Mouse (Mus musculus) ZHBTc4 (cell line): ENCODE data around the gene Prop1.

ENCODE experiments used
- DNase-seq: peaks from one replicate; pipeline ENCODE4 v3.0.0-alpha.2; 2011; ENCODE audit warnings: low read depth, low spot score

The Prop1 gene

DNA sequence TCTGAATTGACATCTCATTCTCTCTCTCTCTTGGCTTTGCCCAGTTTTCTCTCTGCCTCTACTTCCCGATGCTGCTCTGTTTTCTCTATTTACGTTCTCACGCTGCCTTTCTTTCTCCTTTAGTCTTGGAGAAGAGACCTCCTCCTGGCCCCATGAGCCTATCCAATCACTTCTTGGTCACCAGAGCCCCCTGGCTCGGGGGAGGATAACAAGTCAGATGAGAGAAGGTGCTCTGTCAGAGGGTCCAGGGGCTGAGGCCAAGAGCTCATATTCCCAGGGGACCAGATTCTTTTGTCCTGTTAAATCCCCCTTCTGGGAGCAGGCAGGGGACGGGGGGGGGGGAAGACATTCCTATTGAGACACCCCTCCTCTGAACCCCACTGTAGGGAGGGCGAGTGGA lies at the start of gene Prop1:
Gene Prop1, minus strand, starts transcription at position 101 of the 400 bp plus-strand sequence.
- DNase-seq, result no peak

DNA sequence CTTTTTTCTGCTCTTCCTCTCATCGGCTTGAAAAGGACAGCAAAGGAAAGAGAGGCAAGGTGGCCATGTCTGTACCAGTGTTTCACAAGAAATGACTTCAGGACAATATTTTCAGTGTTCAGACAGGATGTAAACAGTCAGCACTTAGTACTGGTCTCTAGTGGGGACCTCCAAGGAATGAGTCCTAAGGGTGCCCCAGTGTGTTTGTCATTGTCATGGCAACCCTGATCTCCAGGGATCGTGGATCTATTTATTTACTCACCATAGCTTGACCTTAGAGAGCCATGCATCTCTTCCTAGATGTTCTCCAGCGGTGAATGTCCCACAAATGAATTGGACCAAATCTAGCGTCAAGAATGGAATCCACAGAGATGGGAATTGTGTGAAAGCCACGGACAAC lies 49.7 kb upstream of the Prop1 start, which contains the start of gene Olfr51:
Gene Olfr51, plus strand, starts transcription at position 301 of the 400 bp plus-strand sequence.
- no peak for DNase-seq

DNA sequence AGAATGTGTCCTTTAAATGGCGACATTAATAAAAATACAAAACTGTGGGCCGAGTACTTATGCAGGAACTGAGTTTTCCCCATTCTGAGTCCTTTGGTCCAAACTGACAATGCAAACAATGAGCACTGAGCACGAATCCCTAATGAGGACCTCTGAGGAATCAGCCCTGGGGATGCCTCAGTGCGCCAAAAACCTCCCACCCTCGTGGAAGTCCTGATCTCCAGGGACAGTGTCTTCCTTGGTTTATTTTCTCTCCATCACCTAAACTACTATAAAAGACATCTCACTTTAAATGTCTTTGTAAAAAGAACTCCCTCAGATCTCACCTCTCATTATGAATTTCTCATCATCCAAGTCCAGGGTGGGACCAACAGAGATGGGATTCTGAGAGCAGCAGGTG lies 28.1 kb upstream of the Prop1 start, which contains the start of gene Olfr1377:
Gene Olfr1377, plus strand, starts transcription at position 301 of the 400 bp plus-strand sequence.
- no peak for DNase-seq

DNA sequence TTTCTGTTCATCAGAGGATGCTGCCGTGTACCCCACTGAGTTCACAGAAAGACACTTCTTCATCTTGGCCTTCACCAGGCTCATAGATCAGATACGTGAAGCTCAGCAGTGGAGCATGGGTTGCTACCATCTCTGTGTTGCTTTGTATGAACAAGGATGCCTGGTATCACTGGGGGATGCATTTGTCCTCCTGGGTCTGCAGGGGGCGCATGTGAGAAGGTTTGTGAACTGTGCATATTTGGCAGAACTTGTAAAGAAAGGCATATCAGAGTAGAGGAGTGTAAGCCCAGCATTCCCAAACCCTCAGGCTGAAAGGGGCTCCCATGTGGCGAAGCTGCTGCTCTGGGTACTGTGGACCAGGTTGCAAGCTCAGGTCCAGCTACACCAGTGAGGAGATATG lies 23.7 kb upstream of the Prop1 start:
- peak; percentile 42 for DNase-seq

DNA sequence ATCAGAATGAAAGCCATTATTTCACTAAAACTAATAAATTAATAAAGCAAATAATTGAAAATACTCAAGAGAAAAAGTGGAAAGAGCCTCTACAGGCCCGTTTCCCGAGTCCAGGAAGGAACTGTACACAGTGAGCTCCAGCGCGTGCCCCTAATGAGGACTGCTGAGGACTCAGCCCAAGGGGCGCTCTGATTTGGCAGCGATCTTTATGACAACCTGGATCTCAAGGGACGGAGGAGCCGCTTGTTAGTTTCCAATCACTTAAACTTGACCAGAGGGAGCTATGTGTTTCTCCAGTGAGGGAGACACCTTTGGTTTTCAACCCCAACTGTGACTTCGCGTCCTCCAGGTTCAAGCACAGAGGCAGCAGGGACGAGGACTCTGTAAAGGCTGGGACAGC lies 12.7 kb upstream of the Prop1 start, which contains the start of gene Olfr1378:
Gene Olfr1378, plus strand, starts transcription at position 301 of the 400 bp plus-strand sequence.
- DNase-seq, result no peak

DNA sequence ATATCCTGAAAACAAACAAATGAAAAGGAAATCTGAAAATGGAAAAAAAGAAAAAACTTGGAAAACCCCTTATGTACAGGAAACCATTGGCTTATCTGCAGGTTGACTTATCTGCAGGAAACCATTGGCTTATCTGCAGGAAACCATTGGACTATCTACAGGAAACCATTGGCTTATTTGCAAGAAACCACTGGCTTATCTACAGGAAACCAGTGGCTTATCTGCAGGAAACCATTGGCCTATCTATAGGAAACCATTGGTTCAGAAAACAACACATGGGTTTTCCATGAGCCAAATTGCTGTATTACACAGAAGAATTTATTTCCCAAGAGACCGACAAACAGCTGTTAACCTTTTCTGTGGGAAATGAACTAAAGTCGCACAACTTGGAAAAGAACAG lies 11.3 kb upstream of the Prop1 start:
- no peak for DNase-seq

DNA sequence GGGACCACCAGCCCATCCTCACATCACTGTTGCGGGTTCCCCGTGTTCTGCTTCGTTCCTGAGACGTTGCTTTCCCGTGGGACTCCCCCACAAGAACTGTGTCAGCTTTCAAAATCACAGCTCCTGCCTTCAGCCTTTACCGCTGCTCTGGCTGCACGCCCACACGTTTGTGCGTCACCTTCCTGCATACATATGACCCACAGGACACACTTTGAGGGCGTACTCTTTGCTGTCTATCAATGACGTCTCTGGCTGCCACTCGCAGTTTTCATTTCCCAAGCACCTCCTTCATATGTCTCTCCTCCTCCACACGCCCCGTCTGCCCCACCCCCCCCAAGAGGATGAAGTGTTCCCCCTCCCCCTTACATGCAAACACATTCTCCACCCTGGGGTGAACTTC lies 1.3 kb downstream of the Prop1 start:
- DNase-seq, result peak; percentile 40

DNA sequence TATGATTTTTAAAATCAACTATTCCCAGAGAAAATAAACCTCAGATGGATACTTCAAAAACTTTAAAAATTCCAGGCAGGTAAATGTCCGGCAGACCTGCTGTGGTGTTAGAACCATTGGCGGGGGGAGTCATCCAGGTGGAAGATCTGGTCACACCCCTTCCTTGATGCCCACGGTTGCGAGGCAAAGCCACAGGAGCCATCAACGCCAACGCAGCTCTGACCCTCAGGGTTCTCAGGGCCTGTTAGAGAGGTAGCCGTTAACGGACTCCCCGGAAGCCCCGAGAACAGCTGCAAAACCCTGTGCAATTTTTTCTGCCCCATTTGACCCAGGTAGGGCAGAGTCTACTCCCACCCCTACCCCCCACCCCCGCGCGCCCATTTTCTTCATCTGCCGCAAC lies 10.1 kb downstream of the Prop1 start, which contains the start of gene 4933414I15Rik:
Gene 4933414I15Rik, minus strand, starts transcription at position 260 of the 400 bp plus-strand sequence.
- DNase-seq, result no peak

DNA sequence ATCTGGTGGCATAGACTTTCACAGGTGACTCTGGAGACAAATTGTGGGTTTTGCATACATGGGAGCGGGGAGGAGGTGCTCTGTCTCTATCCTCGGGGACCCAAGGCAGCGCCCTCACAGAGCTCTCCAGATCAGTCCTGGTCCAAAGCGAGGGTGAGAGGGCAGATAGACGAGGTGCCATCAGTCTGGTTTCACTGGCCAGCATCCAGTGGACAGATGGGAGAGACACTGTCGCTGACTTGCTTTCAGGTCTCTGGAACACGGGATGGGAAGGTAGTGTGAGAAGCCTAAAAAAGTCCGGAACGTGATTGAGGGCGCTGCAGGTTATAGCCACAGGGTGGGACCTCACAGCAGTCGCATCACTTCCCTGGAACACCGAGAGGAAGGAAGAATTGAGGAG lies 11.2 kb downstream of the Prop1 start:
- no peak for DNase-seq

DNA sequence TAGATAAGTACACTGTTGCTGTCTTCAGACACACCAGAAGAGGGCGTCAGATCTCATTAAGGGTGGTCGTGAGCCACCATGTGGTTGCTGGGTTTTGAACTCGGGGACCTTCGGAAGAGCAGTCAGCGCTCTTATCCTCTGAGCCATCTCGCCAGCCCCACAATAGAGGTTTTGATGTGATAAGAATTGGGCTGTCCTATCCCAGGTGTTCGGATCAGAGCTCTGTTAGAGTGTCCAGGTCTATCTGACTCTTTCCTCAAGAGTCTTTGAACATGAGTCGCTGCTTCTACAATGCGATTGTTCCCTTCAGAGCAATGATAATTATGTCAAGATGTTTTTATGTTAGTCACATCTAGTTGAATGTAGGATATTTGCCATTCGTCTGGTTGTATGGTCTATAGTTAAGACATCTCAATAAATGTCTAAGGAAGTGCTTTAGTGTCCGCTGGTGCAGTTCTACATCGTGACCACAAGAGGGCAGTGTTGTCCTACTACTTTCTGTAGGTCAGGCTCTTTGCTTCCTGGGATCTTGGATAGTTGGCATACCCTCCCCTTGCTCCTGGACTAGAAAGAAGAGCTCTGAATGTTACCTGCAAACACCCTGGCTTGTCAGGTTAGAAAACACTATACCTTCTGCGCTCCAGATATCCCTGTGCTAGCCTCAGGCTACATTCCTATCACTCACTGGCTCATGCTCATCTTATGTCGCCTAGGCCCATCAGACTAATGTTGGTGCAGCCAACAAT lies 13.8 kb downstream of the Prop1 start:
- DNase-seq, result peak; percentile 76

DNA sequence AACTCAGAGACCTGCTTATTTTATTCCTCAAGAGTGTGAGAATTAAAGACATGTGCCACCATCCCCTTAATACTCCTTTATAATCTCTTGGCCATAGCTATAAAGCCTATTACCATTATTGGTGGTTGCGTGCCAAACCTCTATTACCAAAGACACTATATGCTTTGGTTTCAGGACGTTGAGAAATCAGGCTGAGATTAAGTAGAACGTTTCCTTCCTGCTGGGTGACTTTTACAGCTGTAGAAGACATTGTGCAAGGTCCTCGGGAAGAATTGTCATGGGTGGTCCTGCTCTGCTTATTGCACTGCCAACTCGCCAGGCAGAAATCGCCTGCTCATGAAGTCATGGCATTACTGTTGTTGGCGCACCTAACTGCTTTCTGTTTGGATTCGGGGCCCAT lies 15.1 kb downstream of the Prop1 start:
- no peak for DNase-seq

DNA sequence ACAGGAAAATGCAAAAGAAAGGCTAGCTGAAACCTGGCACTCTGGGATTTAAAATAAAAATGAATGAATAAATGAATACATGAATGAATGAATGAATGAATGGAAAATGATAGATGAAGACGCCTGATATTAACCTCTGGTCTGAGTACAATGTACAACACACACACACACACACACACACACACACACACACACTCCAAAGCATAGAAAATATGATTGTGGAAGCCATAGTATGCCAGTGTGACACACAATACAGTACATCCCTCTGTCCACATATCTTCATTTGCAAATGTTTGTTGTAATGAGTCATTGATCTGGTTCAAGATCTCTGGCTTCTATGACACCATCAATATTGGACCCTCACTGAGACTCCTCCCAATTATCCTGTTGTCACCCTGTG lies 21.5 kb downstream of the Prop1 start:
- no peak for DNase-seq

DNA sequence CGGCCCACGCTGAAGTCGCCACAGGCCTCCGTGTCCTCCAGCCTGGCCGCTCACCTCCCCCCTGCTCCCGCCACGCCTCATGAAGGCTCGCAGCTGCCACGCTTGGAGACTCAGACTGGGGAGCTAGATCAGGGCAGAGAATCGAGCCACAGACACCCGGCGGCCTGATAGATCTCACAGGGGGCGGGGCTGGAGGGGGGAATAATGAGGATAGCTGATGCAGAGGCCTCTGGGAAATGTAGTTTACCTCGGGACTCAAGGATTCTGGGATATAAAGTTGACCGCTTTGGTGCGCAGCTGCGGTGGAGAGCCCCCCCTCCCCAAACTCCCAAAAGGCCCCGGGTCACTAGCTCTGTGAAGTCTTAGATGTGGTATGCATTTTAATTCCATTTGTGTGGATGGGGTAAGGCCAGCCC lies 22.1 kb downstream of the Prop1 start, which contains the start of gene Zfp354b:
Gene Zfp354b, minus strand, starts transcription at position 183 of the 416 bp plus-strand sequence.
- peak; percentile 92 for DNase-seq

DNA sequence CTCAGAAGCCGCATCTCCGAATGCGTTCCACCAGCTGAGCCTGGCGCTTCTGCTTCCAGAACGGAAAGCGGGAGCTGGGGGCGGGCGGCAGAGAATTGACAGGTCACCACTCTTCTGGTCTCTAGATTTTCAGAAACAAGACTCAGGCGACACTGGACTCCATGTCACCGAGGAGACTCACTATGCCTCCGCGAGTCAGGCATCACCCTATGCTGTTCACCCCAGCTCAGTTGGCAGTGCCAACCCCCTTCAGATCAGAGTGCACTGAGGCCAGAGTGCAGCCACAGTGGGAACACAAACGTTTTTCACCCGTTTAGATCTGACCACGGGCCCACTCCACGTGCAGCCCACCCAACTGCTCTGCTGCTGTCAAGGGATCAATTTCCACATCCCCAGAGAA lies 22.5 kb downstream of the Prop1 start:
- DNase-seq, result no peak

DNA sequence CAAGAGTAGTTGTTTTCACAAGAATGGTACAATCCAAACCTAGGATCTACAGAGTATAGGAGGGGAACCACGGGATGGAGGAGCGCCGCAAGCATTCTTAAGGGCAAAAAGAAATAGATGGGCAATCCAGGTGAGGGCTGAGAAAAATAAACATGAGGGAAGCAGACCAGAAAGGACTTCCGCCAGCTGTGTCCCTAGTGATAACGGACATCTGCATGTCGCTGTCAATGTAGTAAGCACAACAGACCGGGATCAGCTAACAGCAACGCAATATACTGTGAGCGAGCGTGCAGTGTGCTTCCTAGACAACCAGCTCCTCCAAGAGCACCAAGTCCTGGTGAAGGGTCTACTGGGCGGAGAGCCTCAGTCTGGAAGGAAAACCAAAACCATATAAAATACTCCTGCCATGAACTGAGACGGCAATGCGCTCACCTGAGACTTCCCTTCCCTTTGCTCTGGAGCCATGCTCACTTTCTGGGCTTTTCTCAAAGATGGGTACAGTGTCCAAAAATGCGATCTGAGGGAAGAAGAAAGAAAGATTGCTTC lies 23.0 kb downstream of the Prop1 start:
- no peak for DNase-seq

DNA sequence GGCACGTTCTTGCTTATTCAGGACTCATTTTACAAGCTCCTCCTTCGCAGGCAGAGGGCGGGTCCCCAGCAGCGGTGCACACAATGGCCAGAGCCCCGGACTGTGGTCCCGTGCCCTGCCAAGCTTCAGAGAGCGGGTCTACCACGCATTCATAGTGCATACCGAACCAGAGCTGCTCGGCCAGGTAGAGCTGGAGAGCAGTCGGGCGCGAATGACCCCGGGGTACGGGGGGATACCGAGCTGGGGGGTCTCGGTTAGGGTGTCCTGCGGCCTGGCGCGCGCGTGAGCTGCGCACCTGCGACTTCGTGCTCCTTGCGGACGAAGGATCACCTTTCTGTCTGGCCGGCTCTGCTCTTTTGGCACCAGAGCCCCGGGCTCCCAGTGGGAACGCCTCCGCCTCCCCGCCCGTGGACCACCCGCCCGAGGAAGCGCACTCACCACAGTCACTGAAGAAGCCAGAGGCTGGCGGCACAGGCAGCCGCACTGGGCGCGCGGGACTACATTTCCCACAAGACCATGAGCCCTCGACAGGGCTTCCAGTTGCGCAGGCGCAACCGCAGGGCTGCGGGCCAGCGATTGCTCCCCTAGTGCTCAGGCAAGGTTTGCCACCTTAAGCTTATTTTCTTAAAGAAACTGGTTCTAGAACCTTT lies 37.8 kb downstream of the Prop1 start, which contains the start of gene Zfp2:
Gene Zfp2, minus strand, starts transcription at position 495 of the 650 bp plus-strand sequence.
- peak; percentile 97 for DNase-seq

DNA sequence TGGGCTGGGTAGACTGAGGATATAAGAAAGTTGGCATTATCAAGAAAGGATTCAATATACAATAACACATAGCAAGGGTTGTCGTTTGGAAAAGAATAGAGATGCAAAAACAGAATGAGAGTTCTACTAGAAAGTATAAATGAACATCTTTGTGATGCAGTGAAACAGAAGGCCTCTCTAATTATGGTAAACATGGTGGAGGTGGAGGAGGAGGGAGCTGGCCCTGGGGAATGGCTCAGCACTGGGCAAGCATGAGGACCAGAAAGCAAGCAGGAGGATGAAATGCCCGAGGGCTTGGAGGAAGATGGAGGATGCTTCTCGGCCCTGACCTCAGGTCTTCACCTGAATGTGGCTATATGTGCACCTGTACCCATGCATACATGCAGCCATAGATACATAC lies 39.1 kb downstream of the Prop1 start:
- DNase-seq, result no peak

DNA sequence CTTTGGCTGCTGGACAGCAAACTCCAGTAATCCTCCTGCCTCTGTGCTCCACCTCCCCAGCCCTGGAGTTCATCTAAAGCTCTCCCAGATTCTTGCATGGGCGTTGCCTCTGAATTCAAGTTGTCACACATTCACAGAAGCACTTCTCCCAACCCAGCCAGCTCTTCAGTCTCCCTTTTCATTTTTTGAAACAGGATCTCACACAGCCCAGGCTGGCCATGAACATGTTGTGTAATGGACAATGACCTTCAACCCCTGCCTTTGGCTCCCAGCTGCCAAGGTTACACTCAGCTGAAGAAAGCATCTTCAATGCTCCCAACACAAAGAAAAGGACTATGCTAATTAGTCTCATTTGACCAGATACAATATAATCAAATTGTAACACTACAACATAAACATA lies 40.3 kb downstream of the Prop1 start:
- DNase-seq, result peak; percentile 65

DNA sequence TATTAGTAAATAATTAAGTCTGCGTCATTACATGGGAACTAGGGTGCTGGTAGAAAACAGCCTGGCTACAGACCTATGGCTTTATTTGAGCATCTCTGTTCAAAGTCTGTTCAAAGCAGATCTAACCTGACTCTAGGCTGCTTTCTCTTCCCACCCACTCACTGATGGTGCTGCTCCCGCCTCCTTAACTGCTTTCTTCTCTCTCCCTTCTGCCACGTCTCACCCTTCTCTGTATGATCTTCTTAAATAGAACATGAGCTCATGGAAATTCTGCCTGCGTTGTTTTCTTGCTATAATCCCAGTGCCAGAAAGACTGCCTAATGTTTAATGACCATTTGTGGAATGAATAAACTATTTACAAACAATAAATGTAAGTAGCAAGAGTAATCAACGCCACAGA lies 45.4 kb downstream of the Prop1 start:
- no peak for DNase-seq
